Mouse (Mus musculus) v-Abl transformed pro-B cells (cell line): ENCODE measurements around the gene Sema5a.

ENCODE experiments used
- in situ Hi-C, 2 experiments: fragments of 400-800 bp; cut with MboI; formaldehyde crosslinking; loops; one replicate each; pipeline ENCODE4 v1.15.1; 2025; ENCODE audit not compliant: unreplicated experiment in 2 of 2

The Sema5a gene

GRCm38 (mm10) chr15:32610776-32611175 is 366.2 kb downstream of the Sema5a start:
- in situ Hi-C loops = no loop called here

- in situ Hi-C loops = no loop called here
These were observed 366.6 kb downstream of the Sema5a start for GRCm38 (mm10) chr15:32611201-32611600.

GRCm38 (mm10) chr15:32613718-32614117 is 369.1 kb downstream of the Sema5a start:
- in situ Hi-C loops = no loop called here

- in situ Hi-C loops = no loop called here
These were observed 371.2 kb downstream of the Sema5a start for GRCm38 (mm10) chr15:32615773-32616172.

GRCm38 (mm10) chr15:32619199-32619598 is 374.6 kb downstream of the Sema5a start:
- in situ Hi-C loops = no loop called here

GRCm38 (mm10) chr15:32623037-32623739 is 378.6 kb downstream of the Sema5a start:
- in situ Hi-C loops = no loop called here

- in situ Hi-C loops = no loop called here
These were observed 379.5 kb downstream of the Sema5a start for GRCm38 (mm10) chr15:32624106-32624505.

GRCm38 (mm10) chr15:32626031-32626430 is 381.4 kb downstream of the Sema5a start:
- in situ Hi-C loops = no loop called here

GRCm38 (mm10) chr15:32633713-32634112 is 389.1 kb downstream of the Sema5a start:
- in situ Hi-C loops = no loop called here

- in situ Hi-C loops = no loop called here
These were observed 393.3 kb downstream of the Sema5a start for GRCm38 (mm10) chr15:32637879-32638278.

GRCm38 (mm10) chr15:32647061-32647687 is 402.6 kb downstream of the Sema5a start:
- in situ Hi-C loops = no loop called here

GRCm38 (mm10) chr15:32654046-32654445 is 409.4 kb downstream of the Sema5a start:
- in situ Hi-C loops = no loop called here

- in situ Hi-C loops = no loop called here
These were observed 411.4 kb downstream of the Sema5a start for GRCm38 (mm10) chr15:32656017-32656416.

GRCm38 (mm10) chr15:32676446-32676845 is 431.8 kb downstream of the Sema5a start:
- in situ Hi-C loops = no loop called here

GRCm38 (mm10) chr15:32685152-32685551 is 440.5 kb downstream of the Sema5a start:
- in situ Hi-C loops = no loop called here

GRCm38 (mm10) chr15:32691021-32691420 is 446.4 kb downstream of the Sema5a start:
- in situ Hi-C loops = no loop called here

- in situ Hi-C loops = no loop called here
These were observed 448.4 kb downstream of the Sema5a start for GRCm38 (mm10) chr15:32693006-32693405.

GRCm38 (mm10) chr15:32717298-32717985 is 472.8 kb downstream of the Sema5a start:
- in situ Hi-C loops = loop anchor here in 1 of 2 experiments (5.0 to 10.0 kb wide), 2 partner anchors 473 to 705 kb away; partner anchors contain the start of gene Sema5a

- in situ Hi-C loops = loop anchor here in 1 of 2 experiments (5.0 to 10.0 kb wide), 2 partner anchors 474 to 706 kb away; partner anchors contain the start of gene Sema5a
These were observed 473.8 kb downstream of the Sema5a start for GRCm38 (mm10) chr15:32718293-32718963.

- in situ Hi-C loops = loop anchor here in 1 of 2 experiments (5.0 to 10.0 kb wide), 2 partner anchors 474 to 707 kb away; partner anchors contain the start of gene Sema5a
These were observed 474.3 kb downstream of the Sema5a start for GRCm38 (mm10) chr15:32718964-32719311.

- in situ Hi-C loops = loop anchor here (25.0 kb wide), 2 partner anchors 1119 to 1319 kb away; partner anchors contain the start of genes Cct5 (in 1 of the 2) and Fam173b (in 1 of the 2)
These were observed 486.2 kb downstream of the Sema5a start for GRCm38 (mm10) chr15:32730839-32731238.
